Mouse (Mus musculus) neutrophil, adult 83 days (primary cell): ENCODE results near the gene Nell2. TPM values are rescaled to one million over a fixed set of nuclear protein-coding genes. Genes with fewer than 3 reads are reported as not detected.

ENCODE experiments used
- total RNA-seq, 2 experiments: library from RNA; stranded (reverse); gene quantifications; one replicate each; pipeline ENCODE4 v1.2.4; 2023

Nell2 gene
- not detected for total RNA-seq

DNA sequence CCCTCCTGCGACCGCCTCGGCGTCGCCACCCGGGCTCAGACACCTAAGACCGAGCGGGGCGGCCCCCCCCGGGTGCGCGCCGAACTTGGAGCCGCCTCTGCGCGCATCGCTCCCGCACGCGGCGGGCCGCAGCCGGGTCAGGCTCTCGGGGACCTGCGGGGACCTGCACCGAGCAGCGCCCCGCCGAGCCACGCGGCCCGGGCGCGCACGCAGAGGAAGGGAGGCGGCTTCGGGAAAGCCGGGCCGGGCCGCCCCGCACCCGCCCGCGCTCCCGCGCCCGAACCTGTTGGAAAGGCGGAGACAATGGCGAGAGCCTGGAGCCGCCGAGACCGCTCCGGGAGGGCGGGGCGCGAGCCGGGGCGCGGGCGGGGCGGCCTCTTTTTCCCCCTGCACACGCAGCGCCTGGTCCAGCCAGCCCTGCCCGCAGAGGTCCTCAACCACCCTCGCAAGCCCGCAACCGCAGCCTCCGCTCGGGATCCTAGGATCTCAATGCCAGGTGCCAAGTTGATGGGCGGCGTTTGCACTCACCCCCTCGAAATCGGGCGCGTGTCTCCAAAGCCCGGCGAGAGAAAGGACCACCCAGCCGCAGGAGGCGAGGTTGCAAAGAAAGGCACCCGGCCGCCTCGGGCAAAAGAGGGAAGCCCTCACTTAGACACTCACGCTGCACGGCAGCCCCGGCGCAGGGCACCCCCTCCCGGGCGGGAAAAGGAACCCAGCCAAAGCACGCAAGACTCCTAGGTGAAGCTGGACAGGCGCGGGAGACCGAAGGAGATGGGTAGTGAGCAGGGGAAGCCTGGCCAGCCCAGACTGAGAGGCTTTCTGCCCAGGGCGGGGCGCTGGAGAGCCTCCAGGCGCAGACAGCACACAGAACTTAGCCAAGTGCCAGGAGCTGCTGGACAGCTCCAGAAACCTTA is at the start of gene Nell2:
Nell2 (minus strand) TSS at position 612 of the 914 bp plus-strand sequence.

Other genes with a start within 250 kb of the Nell2 start
- gene Dbx2, start 127.4 kb upstream of the Nell2 start, total RNA-seq: not detected